Mouse (Mus musculus): ENCODE measurements at regions not wholly inside any gene's neighbourhood (a gene's known extent, or its start where the extent isn't known, plus 50 kb on each side); places are given as distances from the start of the nearest gene placed in this dataset.

GRCm38 (mm10) chr5:111641685-111642084, 92.0 kb upstream of the Gm26897 start:
- TF ChIP-seq CTCF (IDR thresholded peaks at IDR 0.05; ENCODE audit: control insufficient read depth, insufficient read depth, low read length) (peak; percentile 26; the same call in 1 of the 2 replicates), POLR2A (IDR thresholded peaks at IDR 0.05; ENCODE audit: borderline replicate concordance, control insufficient read depth, low read depth, low read length) (no peak)

Measured in bone marrow, adult 2 months (tissue).